Mouse (Mus musculus): ENCODE results near the gene Gm7358. TPM values are rescaled to one million over a fixed set of nuclear protein-coding genes. Genes with fewer than 3 reads are reported as not detected.
A peak's percentile ranks its signal among the peaks of the same experiment; 100 is the strongest.
"Not testable (repeated sequence)": the region's sequence is repeated elsewhere in the genome, so short reads cannot be mapped to it uniquely, and the experiment has no call there.

The Gm7358 gene
- total RNA-seq (2021) = not detected

DNA sequence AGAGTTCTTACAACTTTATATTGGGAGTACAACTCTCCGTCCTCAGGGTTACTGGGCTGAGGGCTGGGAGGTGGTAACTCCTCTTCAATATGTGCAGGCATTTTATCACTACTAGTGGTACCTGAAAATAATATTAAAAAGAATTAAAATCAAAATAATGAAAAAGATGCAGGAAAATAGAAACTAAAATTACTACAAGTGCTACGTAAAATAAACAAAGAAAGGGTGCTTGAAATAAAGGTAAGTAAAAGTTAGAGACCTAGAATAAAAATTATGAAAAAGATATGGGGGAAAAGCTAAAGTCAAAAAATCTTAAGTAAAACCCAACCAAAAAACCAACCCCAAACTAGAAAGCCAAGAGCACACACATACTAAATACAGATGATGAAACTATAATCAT lies at the start of gene Gm7358:
Gene Gm7358 (minus strand): TSS at position 101 of the 400 bp plus-strand sequence.
- intact Hi-C loops (cut with DNase I); DNase-seq (ENCODE audit: low spot score in 2 of 2): not testable (repeated sequence)

DNA sequence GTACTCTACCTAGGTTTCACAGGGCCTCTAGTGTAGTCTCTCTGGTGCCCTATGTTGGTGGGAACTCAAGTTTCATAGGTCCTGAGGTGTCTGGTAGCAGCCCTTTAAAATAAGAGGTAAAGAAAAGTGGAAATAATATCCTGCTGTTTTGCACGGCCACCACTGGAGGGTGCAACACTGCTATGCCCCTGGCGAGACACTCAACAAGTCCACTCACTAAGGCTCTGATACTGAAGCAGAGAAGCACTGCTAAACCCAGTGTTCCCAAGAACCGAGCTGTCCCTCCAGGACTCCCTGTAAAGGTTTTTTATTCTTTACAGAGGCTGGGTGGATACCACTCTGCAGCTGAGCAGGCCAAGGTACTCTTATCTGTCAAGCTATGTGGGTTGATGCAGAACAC lies 43.7 kb upstream of the Gm7358 start:
- DNase-seq (ENCODE audit: low spot score in 2 of 2) = not testable (repeated sequence)
- intact Hi-C loops (cut with DNase I) = loop anchor here (5.0 kb wide), 1 partner anchor 256 kb away; no protein-coding TSS in a partner anchor

DNA sequence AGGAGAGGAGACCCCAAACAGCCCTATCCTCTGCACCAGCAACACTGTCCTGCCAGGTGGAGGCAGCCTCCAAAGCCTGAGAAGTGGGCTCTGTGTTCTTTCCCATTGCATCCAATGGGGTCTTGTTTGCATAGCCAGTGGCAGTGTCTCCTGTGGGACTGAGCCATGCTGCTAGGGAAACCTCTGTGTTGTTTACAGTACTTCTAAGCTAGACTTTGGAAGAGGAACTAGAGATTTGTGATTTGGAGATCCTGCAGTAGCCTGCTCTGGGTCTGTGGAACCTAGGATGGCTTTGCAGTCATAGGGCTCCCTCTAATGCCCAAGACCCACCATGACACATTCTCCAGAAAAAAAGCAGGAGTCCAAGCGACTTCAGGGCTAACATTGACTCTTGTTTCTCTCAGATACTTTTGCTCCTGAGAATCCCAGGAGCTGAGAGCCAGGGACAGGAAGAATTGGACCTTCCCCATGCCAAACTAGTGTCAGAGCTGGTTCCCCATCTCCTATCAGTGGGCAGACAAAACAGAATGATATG lies 42.2 kb upstream of the Gm7358 start:
- peak; percentile 35 to 49 for DNase-seq (ENCODE audit: low spot score in 2 of 2)
- intact Hi-C loops (cut with DNase I) = loop anchor here (5.0 kb wide), 1 partner anchor 254 kb away; no protein-coding TSS in a partner anchor

DNA sequence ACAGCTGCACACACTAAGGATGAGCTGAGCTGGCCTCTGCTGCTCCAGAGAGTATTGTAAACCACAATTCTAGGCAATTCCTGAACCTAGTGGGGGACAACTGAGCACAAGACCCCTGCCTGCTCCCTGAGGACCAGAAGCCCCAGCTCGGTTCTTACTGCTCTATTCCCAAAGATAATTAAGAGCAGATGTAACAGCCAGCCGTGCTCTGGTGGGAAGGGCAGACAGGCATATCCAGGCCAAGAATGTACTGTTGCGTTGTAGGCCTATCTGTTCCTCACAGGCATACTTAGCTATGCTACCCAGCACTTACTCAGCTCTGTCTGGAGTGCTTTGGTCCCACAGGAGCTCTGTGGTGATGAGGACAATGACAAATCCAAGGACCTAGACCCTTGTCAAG lies 40.6 kb upstream of the Gm7358 start:
- intact Hi-C loops (cut with DNase I) = loop anchor here (5.0 kb wide), 1 partner anchor 253 kb away; no protein-coding TSS in a partner anchor
- not testable (repeated sequence) for DNase-seq (ENCODE audit: low spot score in 2 of 2)

DNA sequence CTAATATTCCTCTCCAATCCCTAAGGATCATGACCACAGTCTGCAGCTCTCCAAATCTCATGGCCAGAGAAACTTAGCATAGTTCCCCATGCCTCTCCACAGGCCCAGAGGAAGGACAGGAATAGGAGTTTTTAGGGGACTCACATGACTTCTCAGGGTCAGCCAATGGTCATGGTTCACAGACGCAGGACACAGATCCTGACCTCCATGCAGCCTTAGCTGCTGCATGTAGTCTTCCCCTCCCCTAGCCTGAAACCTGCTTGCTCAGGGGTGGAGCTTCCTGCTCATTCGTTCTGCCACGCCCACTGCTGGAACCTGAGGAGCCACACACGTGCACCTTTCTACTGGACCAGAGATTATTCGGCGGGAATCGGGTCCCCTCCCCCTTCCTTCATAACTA lies 34.8 kb upstream of the Gm7358 start:
- intact Hi-C loops (cut with DNase I); DNase-seq (ENCODE audit: low spot score in 2 of 2): not testable (repeated sequence)

DNA sequence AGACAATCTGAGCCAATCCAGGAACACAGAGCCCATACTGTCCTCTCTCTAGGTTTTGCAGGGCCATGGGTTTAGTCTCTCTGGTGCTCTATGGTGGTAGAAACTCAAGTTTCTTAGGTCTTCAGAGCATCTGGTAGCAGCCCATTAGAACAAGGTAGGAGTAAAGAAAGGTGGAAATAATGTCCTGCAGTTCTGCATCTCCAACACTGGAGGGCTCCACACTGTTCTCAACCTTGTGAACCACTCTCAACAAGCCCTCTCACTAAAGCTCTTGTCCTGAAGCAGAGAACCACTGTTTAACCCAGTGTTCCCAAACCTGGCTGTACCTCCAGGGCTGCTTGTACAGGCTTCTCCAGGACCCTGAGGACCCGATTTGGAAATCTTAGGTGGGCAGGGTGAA lies 27.3 kb upstream of the Gm7358 start:
- intact Hi-C loops (cut with DNase I) = not testable (repeated sequence)

DNA sequence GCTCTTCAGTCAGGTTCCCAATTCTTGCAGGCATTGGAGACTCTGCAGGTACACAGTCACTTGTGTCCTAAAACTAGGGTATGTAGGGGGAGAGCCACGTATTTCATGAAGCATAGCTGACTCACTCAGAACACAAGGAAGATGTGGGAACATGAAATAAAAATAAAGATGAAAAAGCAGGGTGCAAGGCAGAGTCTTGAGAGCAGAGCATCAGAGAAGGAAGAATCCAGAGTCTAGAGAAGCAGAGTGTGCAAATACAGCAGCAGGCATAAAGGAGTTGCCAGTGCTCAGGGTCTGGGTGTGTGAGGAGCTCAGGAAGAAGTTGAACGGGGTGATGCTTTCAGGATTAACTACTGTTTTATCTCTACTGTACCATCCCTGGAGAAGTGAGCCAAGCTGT lies 17.5 kb downstream of the Gm7358 start:
- intact Hi-C loops (cut with DNase I); DNase-seq (ENCODE audit: low spot score in 2 of 2): not testable (repeated sequence)

More for the DNA sequence above, 27.3 kb upstream of the Gm7358 start:
- not testable (repeated sequence) for DNase-seq (ENCODE audit: low spot score in 2 of 2)

DNA sequence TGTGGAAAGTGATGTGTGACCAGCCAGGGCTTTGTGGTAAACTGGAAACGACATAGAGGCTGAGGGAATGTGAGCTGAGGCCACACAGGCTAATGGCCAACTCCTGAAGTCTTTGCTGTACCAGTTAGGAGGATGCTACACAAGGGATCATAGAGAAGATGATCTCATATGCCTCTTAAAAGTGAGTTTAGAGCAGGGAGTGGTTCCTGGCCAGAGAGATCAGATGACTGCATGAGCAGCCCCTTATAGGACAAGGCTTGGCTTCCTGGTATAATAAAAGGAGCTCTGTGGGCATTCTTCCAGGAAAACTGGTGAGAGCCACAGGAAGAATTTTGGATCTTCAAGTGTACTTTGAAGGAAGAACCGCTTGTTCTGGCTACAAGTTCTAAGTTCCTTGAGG lies 22.3 kb downstream of the Gm7358 start:
- DNase-seq (ENCODE audit: low spot score in 2 of 2); intact Hi-C loops (cut with DNase I): not testable (repeated sequence)

DNA sequence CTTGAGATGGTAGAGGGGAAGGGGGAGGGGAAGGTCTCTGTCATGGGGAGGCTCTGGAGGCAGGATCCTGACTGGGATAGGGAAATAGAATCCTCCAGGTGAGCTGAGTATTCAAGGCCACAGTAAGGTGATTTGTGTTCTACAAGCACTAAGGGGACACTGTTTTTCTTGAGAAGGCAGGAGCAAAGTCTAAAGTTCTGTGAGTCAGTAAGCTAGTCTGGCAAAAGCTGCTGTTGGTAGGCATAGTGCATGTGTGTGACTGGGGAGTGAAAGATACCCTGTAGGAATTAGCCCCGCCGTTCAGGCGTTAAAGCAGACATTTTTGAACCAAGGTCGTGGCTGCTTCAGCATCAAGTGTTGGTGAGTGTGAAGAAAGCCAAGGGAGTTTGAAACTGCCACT lies 23.2 kb downstream of the Gm7358 start:
- DNase-seq (ENCODE audit: low spot score in 2 of 2); intact Hi-C loops (cut with DNase I): not testable (repeated sequence)

Other genes starting within 250 kb of the Gm7358 start
- not detected for gene Gm7168, start 111.2 kb downstream of the Gm7358 start, total RNA-seq (2021)
- not detected for gene Gm7356, start 55.8 kb downstream of the Gm7358 start, total RNA-seq (2021)
- 10 to 100 TPM; 80.7 to 87.1 TPM for gene Dact2, start 144.8 kb upstream of the Gm7358 start, total RNA-seq (2021)
- 10 to 100 TPM; 10.1 to 12.3 TPM for gene Smoc2, start 220.0 kb upstream of the Gm7358 start, total RNA-seq (2021)